Mouse (Mus musculus): ENCODE data around the gene Bag2. TPM values are rescaled to one million over a fixed set of nuclear protein-coding genes. Genes with fewer than 3 reads are reported as not detected.

Gene Bag2
- polyA plus RNA-seq, 1 experiment: 10.5 TPM

- Histone ChIP-seq H3K4me1 (ENCODE audit: control insufficient read depth, insufficient read depth, low read length) (no peaks in the 10 kb centered on the region), H3K36me3 (ENCODE audit: control insufficient read depth, insufficient read depth, low read length) (peaks cover 2% of the 10 kb centered on the region), H3K27me3 (ENCODE audit: control insufficient read depth, insufficient read depth, low read length) (no peaks in the 10 kb centered on the region), H3K27ac (ENCODE audit: control insufficient read depth, insufficient read depth, low read depth, low read length) (no peak overlapping the region), H3K4me3 (ENCODE audit: control insufficient read depth, low read depth, low read length) (no peak overlapping the region)
- no peak for TF ChIP-seq POLR2A (IDR thresholded peaks at IDR 0.05; ENCODE audit: control insufficient read depth, low read depth, low read length)
- TF ChIP-seq CTCF (IDR thresholded peaks at IDR 0.05; ENCODE audit: control insufficient read depth, insufficient read depth, insufficient replicate concordance, low read depth, low read length): no peak
These were observed 23.5 kb downstream of the Bag2 start for GRCm38 (mm10) chr1:33734001-33734685.

- Histone ChIP-seq H3K36me3 (ENCODE audit: control insufficient read depth, insufficient read depth, low read length) (peaks cover 3% of the 10 kb centered on the region), H3K27ac (ENCODE audit: control insufficient read depth, insufficient read depth, low read depth, low read length) (no peak overlapping the region)
These were observed 24.6 kb downstream of the Bag2 start for GRCm38 (mm10) chr1:33733044-33733443.

GRCm38 (mm10) chr1:33725086-33725485, 32.5 kb downstream of the Bag2 start:
- Histone ChIP-seq H3K36me3 (ENCODE audit: control insufficient read depth, insufficient read depth, low read length) (peaks cover 4% of the 10 kb centered on the region; the same call in 1 of the 2 replicates), H3K4me1 (ENCODE audit: control insufficient read depth, insufficient read depth, low read length) (peaks cover 2% of the 10 kb centered on the region), H3K27ac (ENCODE audit: control insufficient read depth, insufficient read depth, low read depth, low read length) (no peak overlapping the region), H3K27me3 (ENCODE audit: control insufficient read depth, insufficient read depth, low read length) (no peaks in the 10 kb centered on the region), H3K4me3 (ENCODE audit: control insufficient read depth, low read depth, low read length) (no peak overlapping the region)
- TF ChIP-seq CTCF (IDR thresholded peaks at IDR 0.05; ENCODE audit: control insufficient read depth, insufficient read depth, insufficient replicate concordance, low read depth, low read length): no peak
- no peak for TF ChIP-seq POLR2A (IDR thresholded peaks at IDR 0.05; ENCODE audit: control insufficient read depth, low read depth, low read length)

More at GRCm38 (mm10) chr1:33733044-33733443, 24.6 kb downstream of the Bag2 start:
- no peaks in the 10 kb centered on the region for H3K4me1 ChIP-seq (ENCODE audit: control insufficient read depth, insufficient read depth, low read length)
- H3K27me3 ChIP-seq (ENCODE audit: control insufficient read depth, insufficient read depth, low read length): no peaks in the 10 kb centered on the region
- H3K4me3 ChIP-seq (ENCODE audit: control insufficient read depth, low read depth, low read length): no peak overlapping the region
- TF ChIP-seq CTCF (IDR thresholded peaks at IDR 0.05; ENCODE audit: control insufficient read depth, insufficient read depth, insufficient replicate concordance, low read depth, low read length) (no peak), POLR2A (IDR thresholded peaks at IDR 0.05; ENCODE audit: control insufficient read depth, low read depth, low read length) (no peak)

GRCm38 (mm10) chr1:33724516-33724915, 33.1 kb downstream of the Bag2 start:
- Histone ChIP-seq H3K4me1 (ENCODE audit: control insufficient read depth, insufficient read depth, low read length) (peaks cover 2% of the 10 kb centered on the region), H3K27ac (ENCODE audit: control insufficient read depth, insufficient read depth, low read depth, low read length) (no peak overlapping the region), H3K36me3 (ENCODE audit: control insufficient read depth, insufficient read depth, low read length) (peaks cover 4% of the 10 kb centered on the region; the same call in 1 of the 2 replicates), H3K27me3 (ENCODE audit: control insufficient read depth, insufficient read depth, low read length) (no peaks in the 10 kb centered on the region), H3K4me3 (ENCODE audit: control insufficient read depth, low read depth, low read length) (no peak overlapping the region)
- no peak for TF ChIP-seq POLR2A (IDR thresholded peaks at IDR 0.05; ENCODE audit: control insufficient read depth, low read depth, low read length)
- no peak for TF ChIP-seq CTCF (IDR thresholded peaks at IDR 0.05; ENCODE audit: control insufficient read depth, insufficient read depth, insufficient replicate concordance, low read depth, low read length)

GRCm38 (mm10) chr1:33721020-33721419, 36.6 kb downstream of the Bag2 start:
- H3K4me1 ChIP-seq (ENCODE audit: control insufficient read depth, insufficient read depth, low read length): peaks cover 2% of the 10 kb centered on the region
- peak overlapping the region; percentile 57 for H3K4me3 ChIP-seq (ENCODE audit: control insufficient read depth, low read depth, low read length)
- H3K27ac ChIP-seq (ENCODE audit: control insufficient read depth, insufficient read depth, low read depth, low read length): no peak overlapping the region
- H3K27me3 ChIP-seq (ENCODE audit: control insufficient read depth, insufficient read depth, low read length): no peaks in the 10 kb centered on the region
- TF ChIP-seq CTCF (IDR thresholded peaks at IDR 0.05; ENCODE audit: control insufficient read depth, insufficient read depth, insufficient replicate concordance, low read depth, low read length): no peak
- TF ChIP-seq POLR2A (IDR thresholded peaks at IDR 0.05; ENCODE audit: control insufficient read depth, low read depth, low read length): no peak
- peaks cover 2% of the 10 kb centered on the region; the same call in 1 of the 2 replicates for H3K36me3 ChIP-seq (ENCODE audit: control insufficient read depth, insufficient read depth, low read length)

GRCm38 (mm10) chr1:33720231-33720630, 37.4 kb downstream of the Bag2 start:
- Histone ChIP-seq H3K4me3 (ENCODE audit: control insufficient read depth, low read depth, low read length) (peak overlapping the region; percentile 83), H3K4me1 (ENCODE audit: control insufficient read depth, insufficient read depth, low read length) (peaks cover 2% of the 10 kb centered on the region), H3K27ac (ENCODE audit: control insufficient read depth, insufficient read depth, low read depth, low read length) (peak overlapping the region; percentile 76), H3K27me3 (ENCODE audit: control insufficient read depth, insufficient read depth, low read length) (no peaks in the 10 kb centered on the region), H3K36me3 (ENCODE audit: control insufficient read depth, insufficient read depth, low read length) (peaks cover 2% of the 10 kb centered on the region; the same call in 1 of the 2 replicates)
- no peak for TF ChIP-seq CTCF (IDR thresholded peaks at IDR 0.05; ENCODE audit: control insufficient read depth, insufficient read depth, insufficient replicate concordance, low read depth, low read length)
- no peak; the same call in 1 of the 2 replicates for TF ChIP-seq POLR2A (IDR thresholded peaks at IDR 0.05; ENCODE audit: control insufficient read depth, low read depth, low read length)

- peak within 1 kb of the TSS; percentile 76 for H3K27ac ChIP-seq (ENCODE audit: control insufficient read depth, insufficient read depth, low read depth, low read length)
These were observed 37.8 kb downstream of the Bag2 start, which contains the start of gene Rab23 for GRCm38 (mm10) chr1:33719733-33720225. Gene Rab23 (plus strand): TSS chr1:33719887.

More at GRCm38 (mm10) chr1:33719733-33720225, 37.8 kb downstream of the Bag2 start, which contains the start of gene Rab23:
- H3K4me1 ChIP-seq (ENCODE audit: control insufficient read depth, insufficient read depth, low read length): peaks cover 4% of the 10 kb centered on the region
- no peaks in the 10 kb centered on the region for H3K27me3 ChIP-seq (ENCODE audit: control insufficient read depth, insufficient read depth, low read length)
- peak within 1 kb of the TSS; percentile 83 for H3K4me3 ChIP-seq (ENCODE audit: control insufficient read depth, low read depth, low read length)
- TF ChIP-seq CTCF (IDR thresholded peaks at IDR 0.05; ENCODE audit: control insufficient read depth, insufficient read depth, insufficient replicate concordance, low read depth, low read length) (no peak), POLR2A (IDR thresholded peaks at IDR 0.05; ENCODE audit: control insufficient read depth, low read depth, low read length) (peak; percentile 53)
- no peaks in the 10 kb centered on the region; the same call in 1 of the 2 replicates for H3K36me3 ChIP-seq (ENCODE audit: control insufficient read depth, insufficient read depth, low read length)
